Mouse (Mus musculus): ENCODE data around the gene A130010J15Rik.

DNA sequence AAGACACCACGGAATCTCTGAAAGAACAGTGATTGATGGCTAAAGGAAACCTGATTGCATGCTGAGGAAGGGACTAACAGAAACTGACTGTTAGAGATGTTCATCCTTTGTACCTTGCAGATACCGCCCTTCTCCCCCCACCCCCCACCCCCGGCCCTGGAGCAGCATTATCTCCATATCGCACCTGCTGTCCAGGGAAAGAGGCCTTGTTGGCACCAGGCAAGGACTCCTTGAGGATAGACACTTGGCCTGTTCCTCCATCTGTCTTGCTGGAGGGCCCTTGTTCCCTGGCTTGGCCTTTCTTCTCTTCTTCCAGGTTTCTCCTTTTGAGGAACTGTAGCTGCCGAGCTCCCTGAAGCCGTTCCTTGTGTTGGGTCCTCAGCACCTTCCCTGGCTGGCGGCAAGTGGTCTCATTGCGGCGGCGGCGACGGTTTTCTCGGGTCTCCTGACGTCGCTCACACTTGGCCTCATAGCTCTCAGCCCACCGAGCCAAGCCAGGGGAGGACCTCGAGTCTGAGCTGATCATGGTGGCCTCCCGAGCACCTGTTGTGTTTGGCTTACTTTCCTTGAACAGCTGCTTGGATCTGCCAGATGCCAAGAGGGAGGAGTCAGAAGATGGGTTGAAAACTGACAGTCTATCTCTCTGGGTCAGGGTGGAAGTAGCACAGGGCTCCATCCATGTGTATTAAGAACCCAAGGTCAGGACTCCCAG is 29.8 kb downstream of the A130010J15Rik start:
- TF ChIP-seq CTCF (IDR thresholded peaks at IDR 0.05; ENCODE audit: low read depth, low read length) (no peak), GATA1 (IDR thresholded peaks at IDR 0.05; ENCODE audit: borderline replicate concordance, low read length) (no peak), TAL1 (conservative IDR thresholded peaks at IDR 0.05; ENCODE audit: low read depth, low read length) (no peak)
